Mouse (Mus musculus) liver, embryonic 13.5 days (tissue): ENCODE results near the gene Tprg. TPM values are rescaled to one million over a fixed set of nuclear protein-coding genes. Genes with fewer than 3 reads are reported as not detected.

Experiments used
- ATAC-seq: fragments of 200-750 bp; cut with Nextera tagmentation; 2 replicates; pipeline ENCODE4 v1.8.0; 2017; ENCODE audit warnings: low read depth, mild to moderate bottlenecking, moderate number of reproducible peaks, moderate library complexity
- DNase-seq: peaks from one replicate; pipeline ENCODE4 v3.0.0; 2022
- H3K27ac ChIP-seq: fragments of 300-500 bp; sonication (generic); 2 replicates; pipeline ENCODE4 v1.5.1; 2015; ENCODE audit warnings: moderate library complexity, mild to moderate bottlenecking, inconsistent platforms
- H3K27me3 ChIP-seq: fragments of 300-500 bp; sonication (generic); 2 replicates; pipeline ENCODE4 v1.6.1; 2015; ENCODE audit warnings: mild to moderate bottlenecking, inconsistent platforms
- H3K36me3 ChIP-seq: fragments of 300-500 bp; sonication (generic); 2 replicates; pipeline ENCODE4 v1.6.1; 2015; ENCODE audit warnings: mild to moderate bottlenecking, inconsistent platforms
- H3K4me1 ChIP-seq: fragments of 300-500 bp; sonication (generic); replicated peaks from 2 replicates; pipeline ENCODE4 v1.6.1; 2015; ENCODE audit warnings: inconsistent platforms
- H3K4me2 ChIP-seq: fragments of 300-500 bp; sonication (generic); 2 replicates; pipeline ENCODE4 v1.6.1; 2015; ENCODE audit warnings: inconsistent platforms, mild to moderate bottlenecking, moderate library complexity
- H3K4me3 ChIP-seq: fragments of 300-500 bp; sonication (generic); replicated peaks from 2 replicates; pipeline ENCODE4 v1.5.1; 2015; ENCODE audit warnings: mild to moderate bottlenecking, inconsistent platforms
- H3K9ac ChIP-seq: fragments of 300-500 bp; sonication (generic); 2 replicates; pipeline ENCODE4 v1.6.1; 2015; ENCODE audit warnings: mild to moderate bottlenecking, inconsistent platforms
- H3K9me3 ChIP-seq: fragments of 300-500 bp; sonication (generic); replicated peaks from 2 replicates; pipeline ENCODE4 v1.6.1; 2016; ENCODE audit warnings: inconsistent platforms
- WGBS: fragments of 180-500 bp; shearing (Covaris S2); methylation state at CpG from one replicate; pipeline ENCODE4 v1.1.7; 2015; ENCODE audit not compliant: insufficient replicate concordance; 5-methylcytosine and 5-hydroxymethylcytosine counted together
- polyA plus RNA-seq: library from polyadenylated mRNA; unstranded; fragments of >200 nt; fragmentation: Nextera tagmentation; extraction: Ambion mirVana; gene quantifications from 2 replicates; pipeline ENCODE4 v1.2.1, GENCODE M21; 2015

The Tprg gene
- polyA plus RNA-seq, 1 experiment from 2014 or later, result not detected

- Histone ChIP-seq H3K4me3 (no peak overlapping the region), H3K4me1 (no peaks in the 10 kb centered on the region), H3K27ac (no peak overlapping the region), H3K9ac (no peak overlapping the region), H3K27me3 (no peaks in the 10 kb centered on the region), H3K9me3 (no peaks in the 10 kb centered on the region), H3K36me3 (no peaks in the 10 kb centered on the region), H3K4me2 (no peak overlapping the region)
- no peak for ATAC-seq
- 44% methylated on average over 4 of the region's 4 CpGs for WGBS
- DNase-seq, result no peak
These were observed 48.6 kb downstream of the Tprg start for GRCm38 (mm10) chr16:25335058-25335703.

GRCm38 (mm10) chr16:25349626-25350025 is 63.0 kb downstream of the Tprg start:
- no peak overlapping the region for H3K9ac ChIP-seq
- no peak overlapping the region for H3K27ac ChIP-seq
- 3% methylated on average over 3 of the region's 3 CpGs for WGBS
- DNase-seq (no peak), ATAC-seq (no peak)
- no peak overlapping the region for H3K4me2 ChIP-seq
- no peaks in the 10 kb centered on the region for H3K36me3 ChIP-seq
- no peaks in the 10 kb centered on the region for H3K4me1 ChIP-seq
- H3K27me3 ChIP-seq, result no peaks in the 10 kb centered on the region
- no peak overlapping the region for H3K4me3 ChIP-seq
- H3K9me3 ChIP-seq, result no peaks in the 10 kb centered on the region

DNA sequence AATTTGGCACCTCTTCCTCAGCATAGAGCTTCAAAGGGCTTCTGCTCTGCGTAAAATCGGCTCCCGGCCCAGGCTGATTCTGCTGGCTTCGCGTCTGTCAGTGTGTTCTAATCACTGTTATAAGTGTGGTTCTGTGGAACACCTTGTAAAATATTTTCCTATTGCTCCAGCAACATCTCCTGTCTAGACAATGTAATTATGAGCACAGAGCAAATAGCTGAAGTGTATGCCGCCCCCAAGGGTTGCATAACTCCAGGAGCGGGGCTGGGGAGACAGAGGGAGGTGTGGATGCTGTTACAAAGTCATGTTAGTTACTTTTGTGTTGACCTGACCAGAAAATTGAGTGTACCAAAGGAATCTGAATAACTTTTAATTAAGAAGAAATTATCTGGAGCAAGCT is 81.2 kb downstream of the Tprg start:
- WGBS, result 75% methylated on average over 7 of the region's 7 CpGs
- no peak for DNase-seq

DNA sequence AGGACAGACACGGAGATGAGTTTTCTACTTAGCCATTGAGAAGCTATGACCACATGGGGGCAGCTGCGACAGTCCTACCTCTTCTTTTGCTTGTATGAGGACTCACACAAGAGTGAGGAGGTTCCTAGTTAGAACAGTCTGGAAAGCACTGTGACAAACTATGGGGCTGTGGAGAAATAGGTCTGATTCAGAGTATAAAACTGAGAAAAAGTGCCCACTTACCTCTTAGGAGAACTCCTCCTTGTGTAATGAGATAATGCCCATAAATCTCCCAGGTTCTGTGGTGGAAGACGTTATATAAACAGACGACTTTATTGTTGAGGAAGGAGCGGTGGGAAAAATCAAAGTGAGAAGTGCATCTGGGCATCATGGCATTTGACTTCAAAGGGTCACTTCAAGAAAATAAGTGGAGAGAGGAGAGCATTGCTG is 83.4 kb downstream of the Tprg start:
- Histone ChIP-seq H3K9ac (no peak overlapping the region), H3K4me1 (no peaks in the 10 kb centered on the region), H3K4me3 (no peak overlapping the region), H3K4me2 (no peak overlapping the region), H3K27me3 (no peaks in the 10 kb centered on the region), H3K27ac (no peak overlapping the region), H3K36me3 (no peaks in the 10 kb centered on the region), H3K9me3 (no peaks in the 10 kb centered on the region)
- ATAC-seq, result no peak
- WGBS, result 38% methylated on average over 5 of the region's 5 CpGs
- no peak for DNase-seq

More for the DNA sequence above, 81.2 kb downstream of the Tprg start:
- H3K36me3 ChIP-seq, result no peaks in the 10 kb centered on the region
- H3K9me3 ChIP-seq, result no peaks in the 10 kb centered on the region
- no peak overlapping the region for H3K4me2 ChIP-seq
- ATAC-seq, result no peak
- H3K27ac ChIP-seq, result no peak overlapping the region
- H3K27me3 ChIP-seq, result no peaks in the 10 kb centered on the region
- no peak overlapping the region for H3K9ac ChIP-seq
- no peak overlapping the region for H3K4me3 ChIP-seq
- H3K4me1 ChIP-seq, result no peaks in the 10 kb centered on the region

DNA sequence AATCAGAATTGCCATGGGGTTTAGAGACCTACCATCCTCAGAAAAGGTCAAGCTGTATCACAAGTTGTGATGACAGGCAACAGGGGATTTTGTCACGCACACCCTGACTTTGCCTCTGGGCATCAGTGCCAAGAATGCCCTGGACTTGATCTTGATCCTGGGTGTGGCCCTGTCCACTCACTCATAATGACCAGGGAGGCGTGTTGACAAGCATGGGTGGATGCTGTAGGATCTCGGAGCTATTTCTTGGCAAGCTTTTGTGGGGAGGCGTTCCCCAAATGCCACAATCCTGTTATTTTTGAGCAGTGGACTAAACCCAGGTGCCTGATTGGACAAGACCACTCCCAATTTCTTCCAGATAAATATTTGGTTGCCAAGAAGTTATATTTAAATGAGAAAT is 87.5 kb downstream of the Tprg start:
- Histone ChIP-seq H3K9ac (no peak overlapping the region), H3K4me3 (no peak overlapping the region), H3K4me2 (no peak overlapping the region), H3K4me1 (no peaks in the 10 kb centered on the region), H3K27me3 (no peaks in the 10 kb centered on the region), H3K9me3 (no peaks in the 10 kb centered on the region), H3K36me3 (no peaks in the 10 kb centered on the region), H3K27ac (no peak overlapping the region)
- WGBS, result 67% methylated on average over 4 of the region's 4 CpGs
- ATAC-seq, result no peak
- DNase-seq, result no peak

DNA sequence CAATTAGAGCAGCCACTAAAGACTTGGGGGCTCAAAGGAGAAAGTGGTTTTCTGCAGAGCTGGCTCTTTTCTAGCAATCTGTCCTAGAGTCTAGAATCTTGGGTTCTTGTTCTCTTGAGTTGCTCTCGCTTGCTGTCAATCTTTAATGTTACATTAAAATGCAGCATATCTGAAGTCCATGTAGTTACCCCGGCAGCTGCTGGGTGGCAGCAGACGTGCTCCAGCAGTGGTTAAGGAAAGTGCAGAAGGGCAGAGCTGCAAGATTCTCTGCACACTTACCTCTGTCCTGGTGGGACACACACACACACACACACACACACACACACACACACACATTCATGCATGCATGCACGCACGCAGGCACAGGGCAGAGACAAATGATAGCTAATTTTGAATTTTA is 88.2 kb downstream of the Tprg start:
- H3K4me3 ChIP-seq, result no peak overlapping the region
- WGBS, result 53% methylated on average over 5 of the region's 5 CpGs
- no peak overlapping the region for H3K9ac ChIP-seq
- no peaks in the 10 kb centered on the region for H3K9me3 ChIP-seq
- H3K36me3 ChIP-seq, result no peaks in the 10 kb centered on the region
- H3K4me2 ChIP-seq, result no peak overlapping the region
- ATAC-seq (no peak), DNase-seq (no peak)
- H3K27ac ChIP-seq, result no peak overlapping the region
- H3K4me1 ChIP-seq, result no peaks in the 10 kb centered on the region
- no peaks in the 10 kb centered on the region for H3K27me3 ChIP-seq

DNA sequence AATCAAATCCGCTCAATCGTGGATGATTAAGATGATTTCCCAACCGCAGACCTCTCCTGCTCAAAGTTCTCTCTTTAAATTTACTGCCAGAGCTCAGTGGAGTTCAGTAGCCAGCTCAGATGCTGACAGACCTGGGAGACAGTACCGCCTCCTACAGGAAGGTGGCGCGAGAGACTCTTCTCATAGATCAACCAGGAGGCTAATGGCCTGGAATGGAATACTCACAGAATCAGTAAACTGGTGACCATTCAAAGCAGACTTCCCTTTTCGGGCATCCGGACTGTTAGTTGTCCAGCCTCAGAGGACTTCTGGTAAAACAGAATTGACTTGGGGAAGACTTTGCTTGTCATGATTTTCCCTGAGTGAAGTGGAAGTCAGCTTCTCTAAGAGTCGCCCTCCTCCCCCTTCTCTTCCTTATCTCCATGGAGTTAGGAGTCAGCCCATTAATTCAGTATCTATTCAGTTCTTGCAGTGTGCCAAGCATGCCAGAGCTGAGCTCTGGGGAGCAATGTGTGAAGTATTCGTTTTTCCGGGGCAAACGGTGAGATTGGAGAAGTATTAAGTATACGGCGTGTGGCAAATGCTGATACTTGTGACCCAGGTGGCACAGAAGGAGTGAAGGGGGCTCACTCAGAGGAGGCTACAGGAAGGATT is 90.2 kb downstream of the Tprg start:
- ATAC-seq (no peak), DNase-seq (peak; percentile 13)
- 30% methylated on average over 14 of the region's 14 CpGs for WGBS
- H3K9me3 ChIP-seq, result no peaks in the 10 kb centered on the region
- no peaks in the 10 kb centered on the region for H3K4me1 ChIP-seq
- no peak overlapping the region for H3K9ac ChIP-seq
- no peak overlapping the region for H3K4me3 ChIP-seq
- no peak overlapping the region for H3K4me2 ChIP-seq
- H3K36me3 ChIP-seq, result no peaks in the 10 kb centered on the region
- H3K27ac ChIP-seq, result no peak overlapping the region
- H3K27me3 ChIP-seq, result no peaks in the 10 kb centered on the region

DNA sequence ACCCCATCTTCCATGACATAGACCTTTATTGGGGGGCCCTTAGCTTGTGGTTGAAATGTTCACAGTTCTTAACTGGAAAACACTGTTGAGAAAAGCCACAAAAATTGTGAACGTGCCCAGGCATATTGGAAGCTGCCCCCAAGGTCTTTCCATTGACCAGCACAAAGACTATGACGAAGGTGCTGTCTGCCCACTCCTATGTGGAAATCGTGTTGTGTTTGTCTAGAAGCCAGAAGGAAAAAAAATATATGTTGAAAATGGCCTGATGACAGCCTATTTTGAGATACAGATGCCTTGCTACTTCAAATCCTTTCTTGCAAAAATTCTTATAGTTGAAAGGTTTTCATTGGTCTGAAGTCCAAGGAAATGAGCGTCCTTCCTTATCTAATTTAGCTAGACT is 91.1 kb downstream of the Tprg start:
- Histone ChIP-seq H3K27me3 (no peaks in the 10 kb centered on the region), H3K9ac (no peak overlapping the region), H3K4me1 (no peaks in the 10 kb centered on the region), H3K4me3 (no peak overlapping the region), H3K27ac (no peak overlapping the region), H3K4me2 (no peak overlapping the region), H3K36me3 (no peaks in the 10 kb centered on the region), H3K9me3 (no peaks in the 10 kb centered on the region)
- WGBS, result 66% methylated on average over 4 of the region's 4 CpGs
- DNase-seq, result no peak
- ATAC-seq, result no peak

DNA sequence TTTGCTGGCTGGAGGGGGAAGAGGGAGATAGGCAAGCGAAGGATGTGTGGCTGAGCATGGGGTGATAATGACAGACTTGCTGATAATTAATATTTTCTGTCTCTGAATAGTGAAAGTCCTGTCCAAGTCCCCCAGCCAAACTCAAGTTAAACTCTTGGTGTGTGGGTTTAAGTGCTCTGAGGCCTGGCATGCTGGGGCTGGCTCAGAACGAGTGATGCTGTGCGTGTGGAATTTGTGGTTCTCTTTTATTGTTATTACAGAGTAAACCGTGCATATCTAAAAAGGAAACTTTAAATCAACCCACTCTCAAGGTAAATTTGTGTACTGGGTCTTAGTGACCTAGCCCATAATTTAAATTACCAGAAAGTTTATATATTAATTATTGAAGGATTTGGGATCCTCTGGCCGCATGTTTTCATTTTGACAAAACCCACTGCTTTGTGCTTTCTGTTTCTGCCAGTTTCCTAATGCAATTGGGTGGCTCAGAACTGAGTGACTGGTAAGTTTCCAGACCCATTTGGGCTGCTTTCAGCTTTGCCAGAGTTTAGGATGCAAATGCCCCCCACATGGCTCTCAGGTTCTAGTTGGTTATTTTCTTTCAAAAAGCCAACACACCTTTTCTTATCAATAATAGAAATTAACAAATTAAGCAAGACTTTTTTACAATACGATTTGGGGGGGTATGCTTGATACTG is 99.0 kb downstream of the Tprg start:
- ATAC-seq (no peak), DNase-seq (no peak)
- Histone ChIP-seq H3K27ac (no peak overlapping the region), H3K4me2 (no peak overlapping the region), H3K4me1 (no peaks in the 10 kb centered on the region), H3K27me3 (no peaks in the 10 kb centered on the region), H3K9ac (no peak overlapping the region), H3K36me3 (no peaks in the 10 kb centered on the region), H3K9me3 (no peaks in the 10 kb centered on the region), H3K4me3 (no peak overlapping the region)
- WGBS, result 62% methylated on average over 6 of the region's 6 CpGs

GRCm38 (mm10) chr16:25394676-25395075 is 108.1 kb downstream of the Tprg start:
- DNase-seq (no peak), ATAC-seq (no peak)
- Histone ChIP-seq H3K4me2 (no peak overlapping the region), H3K9ac (no peak overlapping the region), H3K27me3 (no peaks in the 10 kb centered on the region), H3K36me3 (no peaks in the 10 kb centered on the region), H3K9me3 (no peaks in the 10 kb centered on the region), H3K27ac (no peak overlapping the region), H3K4me3 (no peak overlapping the region), H3K4me1 (no peaks in the 10 kb centered on the region)
- 71% methylated on average over 1 of the region's 1 CpGs for WGBS

DNA sequence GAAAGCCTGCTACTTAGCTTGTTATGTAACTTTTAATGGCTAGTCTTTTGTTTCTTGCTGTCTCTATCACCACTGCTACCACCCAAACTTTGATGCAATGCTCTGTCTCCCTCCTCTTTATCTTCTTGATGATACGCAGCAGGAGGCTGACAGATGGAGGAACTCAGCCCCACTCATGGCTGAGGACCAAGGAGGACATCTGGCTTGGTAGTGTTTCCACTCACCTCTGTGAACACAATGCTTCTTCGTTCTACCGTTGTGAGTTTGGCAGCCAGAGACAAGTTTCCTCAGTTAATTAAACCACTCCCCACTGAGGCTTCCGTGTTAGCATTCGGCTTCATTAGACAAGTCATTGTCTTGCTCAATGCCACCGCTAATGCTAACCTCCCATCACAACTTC is 117.5 kb downstream of the Tprg start:
- H3K36me3 ChIP-seq, result no peaks in the 10 kb centered on the region
- no peak overlapping the region for H3K27ac ChIP-seq
- no peaks in the 10 kb centered on the region for H3K4me1 ChIP-seq
- DNase-seq, result no peak
- no peak for ATAC-seq
- H3K9ac ChIP-seq, result no peak overlapping the region
- 52% methylated on average over 6 of the region's 6 CpGs for WGBS
- no peak overlapping the region for H3K4me2 ChIP-seq
- H3K27me3 ChIP-seq, result no peaks in the 10 kb centered on the region
- no peaks in the 10 kb centered on the region for H3K9me3 ChIP-seq
- H3K4me3 ChIP-seq, result no peak overlapping the region
